Mouse (Mus musculus): ENCODE data around the gene Arhgap23. TPM values are rescaled to one million over a fixed set of nuclear protein-coding genes. Genes with fewer than 3 reads are reported as not detected.
A peak's percentile ranks its signal among the peaks of the same experiment; 100 is the strongest.

Arhgap23 gene
- polyA plus RNA-seq, 2 experiments, result 9.8 to 28.9 TPM

DNA sequence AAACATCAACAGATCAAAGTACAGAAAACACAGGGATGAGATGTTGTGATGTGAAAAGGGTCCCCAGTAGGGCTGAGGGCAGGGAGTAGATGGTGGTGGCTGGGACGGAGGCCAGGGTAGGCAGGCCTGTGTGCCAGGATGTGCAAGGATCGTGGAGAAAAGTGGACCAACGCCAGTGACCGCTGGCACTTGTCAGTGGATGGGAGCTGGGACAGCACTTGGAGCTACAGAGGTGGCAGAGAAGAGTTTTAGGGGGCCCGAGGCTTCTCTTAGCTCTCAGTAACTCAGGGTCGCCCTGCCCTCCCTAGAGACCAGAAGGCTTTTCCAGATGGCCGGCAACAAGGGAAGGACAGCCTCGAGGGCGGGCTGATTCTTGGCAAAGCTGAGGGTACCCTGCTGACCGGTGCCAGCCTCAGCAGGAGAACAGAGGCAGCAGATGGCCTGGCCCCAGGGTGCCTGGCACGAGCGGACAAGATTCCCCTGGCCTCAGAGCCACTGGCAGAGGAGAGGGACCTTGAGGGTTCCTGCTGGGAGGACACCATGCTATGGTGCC is 127.9 kb downstream of the Arhgap23 start:
- peaks cover 41% of the 10 kb centered on the region for H3K27me3 ChIP-seq (ENCODE audit: control insufficient read depth, insufficient read depth, low read length)
- no peak overlapping the region for H3K4me3 ChIP-seq (replicated peaks; ENCODE audit: low read length)
- H3K9me3 ChIP-seq (ENCODE audit: control insufficient read depth, low read length), result no peaks in the 10 kb centered on the region
- TF ChIP-seq POLR2A (IDR thresholded peaks at IDR 0.05; ENCODE audit: borderline replicate concordance, extremely low read depth, insufficient read depth, insufficient read length), result no peak
- ATAC-seq (ENCODE audit: low FRiP score, low read depth) (no peak), DNase-seq (ENCODE audit: low spot score) (no peak)
- H3K4me1 ChIP-seq (ENCODE audit: control insufficient read depth, insufficient read depth, low read length), result peaks cover 10% of the 10 kb centered on the region
- H3K36me3 ChIP-seq (ENCODE audit: control insufficient read depth, insufficient read depth, low read length), result no peaks in the 10 kb centered on the region
- H3K4me2 ChIP-seq (replicated peaks; ENCODE audit: low read depth, low read length, severe bottlenecking), result no peak overlapping the region
- H3K27ac ChIP-seq (replicated peaks; ENCODE audit: low read depth, low read length), result no peak overlapping the region
- WGBS, result 71% methylated on average over 11 of the region's 12 CpGs
- no peak overlapping the region for H3K9ac ChIP-seq (ENCODE audit: low read depth, low read length, severe bottlenecking)

DNA sequence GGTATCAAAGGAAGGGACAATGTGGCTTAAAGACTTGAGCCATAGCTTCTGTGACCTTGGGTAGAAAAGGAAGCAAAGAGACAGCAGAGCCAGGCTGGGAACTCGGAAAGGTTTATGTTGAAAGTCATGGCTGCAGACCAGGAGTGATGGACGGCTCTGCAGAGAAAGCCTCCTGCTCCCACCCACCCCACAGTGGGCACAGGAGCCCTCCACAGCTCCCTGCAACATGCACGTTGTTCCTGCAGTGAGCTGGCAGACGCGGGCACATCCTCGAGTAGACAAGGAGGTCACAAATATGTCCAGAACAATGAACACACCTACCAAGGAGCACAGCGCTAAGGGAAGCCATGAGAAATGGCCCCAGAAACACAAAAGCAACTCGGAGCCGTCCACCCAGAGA is 128.6 kb downstream of the Arhgap23 start:
- 80% methylated on average over 9 of the region's 9 CpGs for WGBS
- Histone ChIP-seq H3K4me3 (replicated peaks; ENCODE audit: low read length) (no peak overlapping the region), H3K27ac (replicated peaks; ENCODE audit: low read depth, low read length) (no peak overlapping the region), H3K27me3 (ENCODE audit: control insufficient read depth, insufficient read depth, low read length) (peaks cover 39% of the 10 kb centered on the region), H3K4me2 (replicated peaks; ENCODE audit: low read depth, low read length, severe bottlenecking) (no peak overlapping the region), H3K9ac (ENCODE audit: low read depth, low read length, severe bottlenecking) (no peak overlapping the region), H3K36me3 (ENCODE audit: control insufficient read depth, insufficient read depth, low read length) (no peaks in the 10 kb centered on the region), H3K9me3 (ENCODE audit: control insufficient read depth, low read length) (no peaks in the 10 kb centered on the region), H3K4me1 (ENCODE audit: control insufficient read depth, insufficient read depth, low read length) (peaks cover 10% of the 10 kb centered on the region)
- no peak for TF ChIP-seq POLR2A (IDR thresholded peaks at IDR 0.05; ENCODE audit: borderline replicate concordance, extremely low read depth, insufficient read depth, insufficient read length)
- ATAC-seq (ENCODE audit: low FRiP score, low read depth) (no peak), DNase-seq (ENCODE audit: low spot score) (no peak)

DNA sequence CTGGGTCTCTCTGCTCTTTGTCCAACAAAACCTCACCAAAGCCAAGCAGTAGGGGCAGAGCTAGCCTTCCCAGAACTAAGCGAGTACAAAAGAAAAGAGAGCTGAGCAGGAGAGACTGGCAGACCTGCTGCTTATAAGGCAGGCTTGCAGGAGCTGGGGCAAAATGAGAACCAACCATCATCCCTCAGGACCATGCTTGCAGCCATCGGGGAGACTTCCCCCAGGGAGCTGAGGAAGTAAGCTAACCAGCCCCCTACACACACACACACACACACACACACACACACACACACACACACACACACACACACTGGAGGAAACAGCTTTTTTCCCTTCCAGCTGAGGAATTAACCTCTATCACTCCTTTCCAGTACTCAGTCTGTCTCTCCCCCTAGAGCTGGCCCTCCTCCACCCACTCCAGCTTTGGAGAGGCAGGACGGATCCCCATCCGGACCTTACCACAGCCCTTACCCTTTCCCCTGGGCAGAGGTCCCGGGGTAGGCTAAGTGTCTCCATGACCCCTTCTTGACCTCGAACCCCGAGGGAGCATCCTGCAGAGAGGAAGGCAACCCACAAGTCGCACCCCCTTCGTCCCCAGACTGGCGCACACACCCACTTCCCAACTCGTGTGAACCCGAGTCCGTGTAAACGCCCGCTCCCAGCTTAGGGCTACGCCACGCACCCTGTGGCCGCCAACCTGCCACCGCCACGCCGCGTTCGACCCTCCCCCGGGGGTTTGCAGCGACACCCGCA is 130.7 kb downstream of the Arhgap23 start:
- Histone ChIP-seq H3K4me1 (ENCODE audit: control insufficient read depth, insufficient read depth, low read length) (peaks cover 5% of the 10 kb centered on the region), H3K4me3 (replicated peaks; ENCODE audit: low read length) (peak overlapping the region; percentile 53), H3K4me2 (replicated peaks; ENCODE audit: low read depth, low read length, severe bottlenecking) (peak overlapping the region; percentile 99), H3K9ac (ENCODE audit: low read depth, low read length, severe bottlenecking) (peak overlapping the region; percentile 53; the same call in 1 of the 2 replicates), H3K9me3 (ENCODE audit: control insufficient read depth, low read length) (no peaks in the 10 kb centered on the region), H3K36me3 (ENCODE audit: control insufficient read depth, insufficient read depth, low read length) (no peaks in the 10 kb centered on the region), H3K27ac (replicated peaks; ENCODE audit: low read depth, low read length) (no peak overlapping the region), H3K27me3 (ENCODE audit: control insufficient read depth, insufficient read depth, low read length) (peaks cover 59% of the 10 kb centered on the region)
- ATAC-seq (ENCODE audit: low FRiP score, low read depth) (no peak), DNase-seq (ENCODE audit: low spot score) (no peak)
- WGBS, result 6% methylated on average over 26 of the region's 26 CpGs
- no peak for TF ChIP-seq POLR2A (IDR thresholded peaks at IDR 0.05; ENCODE audit: borderline replicate concordance, extremely low read depth, insufficient read depth, insufficient read length)

DNA sequence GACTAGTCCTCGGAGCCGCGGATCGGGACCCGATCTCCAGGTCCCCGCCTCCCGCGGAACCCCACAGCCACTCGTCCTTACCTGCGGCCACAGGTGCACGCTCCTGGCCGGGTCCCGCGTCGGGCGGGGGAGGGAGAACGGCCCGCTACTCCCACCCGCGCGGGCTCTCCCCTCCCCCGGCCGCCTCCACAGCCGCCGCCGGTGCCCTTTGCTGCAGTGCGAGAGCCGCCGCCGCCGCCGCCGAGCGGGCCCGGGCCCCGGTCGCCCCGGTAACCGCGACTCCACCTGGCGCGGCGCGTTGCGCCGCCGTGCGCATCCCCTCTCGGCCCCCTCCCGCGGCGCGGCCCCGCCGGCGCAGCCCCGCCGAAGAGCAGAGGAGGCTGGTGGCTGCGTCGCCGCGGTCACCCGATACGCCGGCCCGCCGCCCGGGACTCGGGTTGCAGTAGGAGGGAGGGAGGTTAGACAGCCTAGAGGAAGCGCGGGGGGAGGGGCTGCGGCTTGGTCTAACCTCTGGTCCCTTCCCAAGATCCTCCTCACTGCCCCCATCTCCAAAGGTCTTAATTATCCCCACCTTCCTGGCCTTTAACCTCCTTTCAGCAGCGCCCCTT is 131.6 kb downstream of the Arhgap23 start:
- peak overlapping the region; percentile 99 for H3K4me2 ChIP-seq (replicated peaks; ENCODE audit: low read depth, low read length, severe bottlenecking)
- no peak for TF ChIP-seq POLR2A (IDR thresholded peaks at IDR 0.05; ENCODE audit: borderline replicate concordance, extremely low read depth, insufficient read depth, insufficient read length)
- peaks cover 68% of the 10 kb centered on the region for H3K27me3 ChIP-seq (ENCODE audit: control insufficient read depth, insufficient read depth, low read length)
- no peaks in the 10 kb centered on the region for H3K9me3 ChIP-seq (ENCODE audit: control insufficient read depth, low read length)
- ATAC-seq (ENCODE audit: low FRiP score, low read depth) (peak; percentile 66), DNase-seq (ENCODE audit: low spot score) (no peak)
- H3K4me1 ChIP-seq (ENCODE audit: control insufficient read depth, insufficient read depth, low read length), result peaks cover 3% of the 10 kb centered on the region; the same call in 1 of the 2 replicates
- WGBS, result 2% methylated on average over 29 of the region's 73 CpGs
- H3K4me3 ChIP-seq (replicated peaks; ENCODE audit: low read length), result peak overlapping the region; percentile 53
- no peaks in the 10 kb centered on the region for H3K36me3 ChIP-seq (ENCODE audit: control insufficient read depth, insufficient read depth, low read length)
- H3K9ac ChIP-seq (ENCODE audit: low read depth, low read length, severe bottlenecking), result peak overlapping the region; percentile 53
- no peak overlapping the region for H3K27ac ChIP-seq (replicated peaks; ENCODE audit: low read depth, low read length)

DNA sequence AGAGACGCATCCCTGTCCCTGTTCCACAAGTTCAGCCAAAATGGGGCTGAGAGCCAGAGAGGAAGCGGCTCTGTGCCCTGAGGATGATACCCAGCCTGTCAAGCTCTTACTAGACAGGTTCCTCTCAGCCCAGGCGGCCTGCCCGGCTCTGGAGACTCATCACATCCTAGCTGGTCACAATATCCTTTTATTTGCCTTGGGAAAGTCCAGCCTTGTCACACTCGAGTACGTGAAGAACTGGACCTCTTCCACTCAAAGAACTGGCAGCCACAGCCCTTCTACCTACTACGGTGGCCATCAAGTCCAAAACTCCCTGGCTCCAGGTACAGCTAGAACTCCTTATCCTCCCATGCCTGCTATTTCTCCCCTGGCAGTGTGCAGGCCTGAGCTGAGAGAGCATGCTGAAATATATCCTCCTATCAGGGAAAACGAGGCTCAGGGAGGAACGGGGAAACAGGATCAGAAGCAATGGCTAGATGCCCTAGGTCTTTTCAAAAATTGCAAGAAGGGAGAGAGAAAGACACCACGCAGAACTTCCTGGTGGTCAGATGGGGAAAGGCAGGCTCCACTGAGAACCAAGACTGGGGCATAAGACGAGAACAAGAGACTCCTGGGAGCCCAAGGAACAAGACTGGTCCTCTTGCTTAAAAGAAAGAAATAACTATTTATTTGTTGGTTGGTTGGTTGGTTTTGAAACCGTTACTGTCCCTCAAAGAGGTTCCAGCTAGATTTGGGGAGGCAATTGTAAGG is 132.8 kb downstream of the Arhgap23 start:
- H3K27me3 ChIP-seq (ENCODE audit: control insufficient read depth, insufficient read depth, low read length), result peaks cover 73% of the 10 kb centered on the region
- no peak overlapping the region for H3K27ac ChIP-seq (replicated peaks; ENCODE audit: low read depth, low read length)
- WGBS, result 55% methylated on average over 12 of the region's 12 CpGs
- no peak for TF ChIP-seq POLR2A (IDR thresholded peaks at IDR 0.05; ENCODE audit: borderline replicate concordance, extremely low read depth, insufficient read depth, insufficient read length)
- H3K36me3 ChIP-seq (ENCODE audit: control insufficient read depth, insufficient read depth, low read length), result no peaks in the 10 kb centered on the region
- H3K4me1 ChIP-seq (ENCODE audit: control insufficient read depth, insufficient read depth, low read length), result peaks cover 3% of the 10 kb centered on the region; the same call in 1 of the 2 replicates
- no peak overlapping the region for H3K4me2 ChIP-seq (replicated peaks; ENCODE audit: low read depth, low read length, severe bottlenecking)
- no peak overlapping the region for H3K9ac ChIP-seq (ENCODE audit: low read depth, low read length, severe bottlenecking)
- ATAC-seq (ENCODE audit: low FRiP score, low read depth), result no peak
- H3K4me3 ChIP-seq (replicated peaks; ENCODE audit: low read length), result no peak overlapping the region
- no peaks in the 10 kb centered on the region for H3K9me3 ChIP-seq (ENCODE audit: control insufficient read depth, low read length)
- DNase-seq (ENCODE audit: low spot score), result no peak

Measured in limb, embryonic 14.5 days (tissue).